Mouse (Mus musculus) midbrain, postnatal 0 days (tissue): Measurements from ENCODE around the gene Taf10. TPM values are rescaled to one million over a fixed set of nuclear protein-coding genes. Genes with fewer than 3 reads are reported as not detected.

Experiments used
- ATAC-seq: fragments of 200-750 bp; cut with Nextera tagmentation; 2 replicates; pipeline ENCODE4 v1.8.0; 2017; ENCODE audit warnings: moderate number of reproducible peaks, mild to moderate bottlenecking, moderate TSS enrichment, moderate library complexity; ENCODE audit not compliant: low FRiP score
- DNase-seq: peaks from one replicate; pipeline ENCODE4 v3.0.0-alpha.2; 2015; ENCODE audit warnings: low spot score
- H3K27ac ChIP-seq: fragments of 300-500 bp; sonication (generic); 2 replicates; pipeline ENCODE4 v1.5.1; 2014; ENCODE audit warnings: low read depth, mild to moderate bottlenecking, low read length, mixed read lengths
- H3K27me3 ChIP-seq: fragments of 300-500 bp; sonication (generic); 2 replicates; pipeline ENCODE4 v1.6.1; 2014; ENCODE audit warnings: low read length, control low read depth, mixed read lengths; ENCODE audit not compliant: insufficient read depth
- H3K36me3 ChIP-seq: fragments of 300-500 bp; sonication (generic); 2 replicates; pipeline ENCODE4 v1.6.1; 2014; ENCODE audit warnings: low read length, control low read depth, mixed read lengths; ENCODE audit not compliant: insufficient read depth
- H3K4me1 ChIP-seq: fragments of 300-500 bp; sonication (generic); 2 replicates; pipeline ENCODE4 v1.6.1; 2014; ENCODE audit warnings: mild to moderate bottlenecking, control low read depth, antibody characterized with exemption, low read length, mixed read lengths; ENCODE audit not compliant: insufficient read depth
- H3K4me2 ChIP-seq: fragments of 300-500 bp; sonication (generic); 2 replicates; pipeline ENCODE4 v1.6.1; 2014; ENCODE audit warnings: low read depth, mild to moderate bottlenecking, low read length, mixed read lengths; ENCODE audit not compliant: poor library complexity, severe bottlenecking
- H3K4me3 ChIP-seq: fragments of 300-500 bp; sonication (generic); 2 replicates; pipeline ENCODE4 v1.5.1; 2014; ENCODE audit warnings: low read depth, mild to moderate bottlenecking, low read length, moderate library complexity
- H3K9ac ChIP-seq: fragments of 300-500 bp; sonication (generic); replicated peaks from 2 replicates; pipeline ENCODE4 v1.6.1; 2014; ENCODE audit warnings: mild to moderate bottlenecking, low read length, moderate library complexity, mixed read lengths; ENCODE audit not compliant: poor library complexity, severe bottlenecking
- H3K9me3 ChIP-seq: fragments of 300-500 bp; sonication (generic); 2 replicates; pipeline ENCODE4 v1.6.1; 2016; ENCODE audit warnings: low read length, control low read depth
- CTCF ChIP-seq: IDR thresholded peaks from 2 replicates; pipeline ENCODE4 v1.5.1; 2016; ENCODE audit warnings: antibody characterized with exemption, mild to moderate bottlenecking
- WGBS: fragments of 180-500 bp; shearing (Covaris S2); extraction: QIAGEN DNeasy Blood & Tissue Kit; methylation state at CpG from one replicate; pipeline ENCODE4 v1.1.7; 2014; 5-methylcytosine and 5-hydroxymethylcytosine counted together
- polyA plus RNA-seq: library from polyadenylated mRNA; unstranded; fragments of >200 nt; fragmentation: Nextera tagmentation; extraction: Ambion mirVana; gene quantifications from 2 replicates; pipeline ENCODE4 v1.2.1, GENCODE M21; 2015
- total RNA-seq: library from RNA; depleted of rRNA; stranded (reverse); fragments of >200 nt; gene quantifications from 2 replicates; pipeline ENCODE4 v1.2.3, GENCODE M21; 2014

The Taf10 gene
- total and polyA plus RNA-seq, 2 experiments from 2014 or later: 65.7 to 91.2 TPM

DNA sequence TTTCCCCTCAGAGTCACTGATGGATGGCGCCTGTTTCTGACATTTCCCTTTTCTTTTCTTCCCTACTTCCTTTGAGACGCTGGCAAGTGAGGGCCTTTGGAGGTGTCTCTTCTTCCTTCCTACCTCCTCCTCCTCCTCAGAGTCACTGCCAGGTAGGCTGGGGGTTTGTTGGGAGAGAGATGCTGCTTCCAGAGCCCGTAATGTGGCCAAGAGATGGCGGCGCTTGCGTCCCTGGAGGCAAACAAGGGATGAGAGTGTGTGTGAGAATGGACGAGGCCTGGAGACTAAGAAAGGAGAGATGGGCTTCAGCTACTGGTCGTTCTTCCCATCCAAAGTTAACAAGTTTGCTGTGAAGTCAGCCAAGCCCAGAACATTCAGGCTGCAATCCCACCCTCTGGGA lies 9.3 kb downstream of the Taf10 start:
- H3K4me2 ChIP-seq: no peak overlapping the region
- no peaks in the 10 kb centered on the region for H3K27me3 ChIP-seq
- no peak for DNase-seq
- no peak overlapping the region for H3K9ac ChIP-seq
- peaks cover 6% of the 10 kb centered on the region; the same call in 1 of the 2 replicates for H3K4me1 ChIP-seq
- no peak for ATAC-seq
- TF ChIP-seq CTCF: no peak
- H3K9me3 ChIP-seq: no peaks in the 10 kb centered on the region
- 91% methylated on average over 8 of the region's 8 CpGs for WGBS
- peaks cover 20% of the 10 kb centered on the region for H3K36me3 ChIP-seq
- H3K27ac ChIP-seq: no peak overlapping the region
- H3K4me3 ChIP-seq: no peak overlapping the region

DNA sequence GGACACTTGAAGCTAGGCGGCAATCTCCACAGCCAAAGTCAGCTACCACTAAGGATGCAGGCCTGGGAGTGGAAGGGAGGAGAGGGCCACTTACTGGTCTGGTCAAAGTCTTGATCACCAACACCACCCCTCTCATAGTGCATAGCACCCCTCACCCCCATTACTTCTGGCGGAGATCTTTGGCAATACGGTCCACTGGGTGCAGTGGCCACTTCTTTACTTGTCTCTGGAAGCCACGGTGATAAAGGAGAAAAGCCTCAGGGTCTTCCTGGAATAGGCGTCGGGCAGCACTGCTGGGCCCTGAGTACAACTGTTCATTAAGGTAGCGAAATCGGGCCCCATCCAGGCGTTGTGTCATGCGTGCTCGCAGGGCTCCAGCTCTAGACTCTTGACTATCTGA lies 10.3 kb downstream of the Taf10 start:
- TF ChIP-seq CTCF: no peak
- DNase-seq: no peak
- no peak overlapping the region for H3K9ac ChIP-seq
- H3K27me3 ChIP-seq: no peaks in the 10 kb centered on the region
- no peak overlapping the region for H3K27ac ChIP-seq
- ATAC-seq: no peak
- WGBS: 95% methylated on average over 11 of the region's 11 CpGs
- no peak overlapping the region for H3K4me2 ChIP-seq
- H3K4me3 ChIP-seq: no peak overlapping the region
- peaks cover 6% of the 10 kb centered on the region; the same call in 1 of the 2 replicates for H3K4me1 ChIP-seq
- no peaks in the 10 kb centered on the region for H3K9me3 ChIP-seq
- H3K36me3 ChIP-seq: peaks cover 20% of the 10 kb centered on the region

DNA sequence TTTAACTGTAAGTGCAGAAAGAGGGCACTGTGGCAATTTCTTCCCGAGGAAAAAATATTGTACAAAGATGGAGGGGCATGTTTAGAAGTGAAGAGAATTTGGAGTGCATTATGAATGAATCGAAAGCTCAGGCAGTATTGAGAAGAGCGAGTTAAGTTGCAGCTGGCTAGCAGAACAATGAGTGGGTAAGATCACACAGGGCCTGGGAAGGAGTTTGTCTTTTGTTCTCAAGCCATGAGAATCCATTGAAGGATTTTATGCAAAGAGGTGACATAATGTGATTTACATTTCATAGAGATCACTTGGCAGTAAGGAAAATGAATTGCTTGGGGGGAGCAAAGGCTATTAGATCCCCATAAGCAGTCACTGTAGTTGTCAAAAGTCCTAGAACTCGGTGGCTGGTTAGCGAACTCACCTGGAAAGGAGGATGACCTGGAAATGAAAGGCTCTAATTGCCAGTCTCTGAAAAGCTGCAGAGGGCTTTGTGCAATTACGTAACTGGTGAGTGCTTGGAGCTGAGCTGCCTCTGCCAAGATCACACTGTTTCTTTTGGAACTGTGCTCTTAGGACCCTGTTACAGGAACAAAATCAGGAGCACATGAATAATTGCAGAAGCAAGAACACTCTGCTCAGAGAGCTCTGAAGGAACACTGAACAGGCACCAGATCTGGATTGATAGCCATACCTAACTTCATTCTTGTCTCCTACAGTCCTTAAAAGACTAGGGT lies 15.3 kb downstream of the Taf10 start:
- Histone ChIP-seq H3K4me3 (no peak overlapping the region), H3K27me3 (no peaks in the 10 kb centered on the region), H3K9me3 (no peaks in the 10 kb centered on the region), H3K4me1 (no peaks in the 10 kb centered on the region), H3K36me3 (peaks cover 14% of the 10 kb centered on the region), H3K27ac (peak overlapping the region; percentile 14; the same call in 1 of the 2 replicates), H3K9ac (no peak overlapping the region; the same call in 1 of the 2 replicates), H3K4me2 (no peak overlapping the region)
- WGBS: 28% methylated on average over 6 of the region's 6 CpGs
- ATAC-seq (no peak), DNase-seq (peak; percentile 40)
- TF ChIP-seq CTCF: peak; percentile 39; the same call in 1 of the 2 replicates

DNA sequence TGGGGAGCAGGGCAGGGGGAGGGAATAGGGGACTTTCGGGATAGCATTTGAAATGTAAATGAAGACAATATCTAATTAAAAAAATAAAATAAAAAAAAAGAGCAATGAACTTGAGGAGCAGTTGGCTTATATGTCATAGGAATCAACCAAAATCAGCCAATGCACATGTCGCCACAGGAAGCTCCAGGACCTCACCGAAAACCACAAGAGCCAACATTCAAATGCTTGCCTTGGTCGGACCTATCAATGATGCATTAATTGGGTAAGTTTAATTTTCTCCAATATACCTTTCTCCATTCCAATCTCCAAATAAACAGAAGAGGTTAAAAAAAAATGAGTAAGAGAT lies 17.2 kb downstream of the Taf10 start:
- no peak for TF ChIP-seq CTCF
- 89% methylated on average over 4 of the region's 4 CpGs for WGBS
- H3K4me1 ChIP-seq: no peaks in the 10 kb centered on the region
- H3K36me3 ChIP-seq: no peaks in the 10 kb centered on the region
- DNase-seq: no peak
- no peak overlapping the region for H3K9ac ChIP-seq
- no peak overlapping the region for H3K4me2 ChIP-seq
- no peaks in the 10 kb centered on the region for H3K27me3 ChIP-seq
- ATAC-seq: no peak
- no peaks in the 10 kb centered on the region for H3K9me3 ChIP-seq
- no peak overlapping the region for H3K4me3 ChIP-seq
- no peak overlapping the region; the same call in 1 of the 2 replicates for H3K27ac ChIP-seq

DNA sequence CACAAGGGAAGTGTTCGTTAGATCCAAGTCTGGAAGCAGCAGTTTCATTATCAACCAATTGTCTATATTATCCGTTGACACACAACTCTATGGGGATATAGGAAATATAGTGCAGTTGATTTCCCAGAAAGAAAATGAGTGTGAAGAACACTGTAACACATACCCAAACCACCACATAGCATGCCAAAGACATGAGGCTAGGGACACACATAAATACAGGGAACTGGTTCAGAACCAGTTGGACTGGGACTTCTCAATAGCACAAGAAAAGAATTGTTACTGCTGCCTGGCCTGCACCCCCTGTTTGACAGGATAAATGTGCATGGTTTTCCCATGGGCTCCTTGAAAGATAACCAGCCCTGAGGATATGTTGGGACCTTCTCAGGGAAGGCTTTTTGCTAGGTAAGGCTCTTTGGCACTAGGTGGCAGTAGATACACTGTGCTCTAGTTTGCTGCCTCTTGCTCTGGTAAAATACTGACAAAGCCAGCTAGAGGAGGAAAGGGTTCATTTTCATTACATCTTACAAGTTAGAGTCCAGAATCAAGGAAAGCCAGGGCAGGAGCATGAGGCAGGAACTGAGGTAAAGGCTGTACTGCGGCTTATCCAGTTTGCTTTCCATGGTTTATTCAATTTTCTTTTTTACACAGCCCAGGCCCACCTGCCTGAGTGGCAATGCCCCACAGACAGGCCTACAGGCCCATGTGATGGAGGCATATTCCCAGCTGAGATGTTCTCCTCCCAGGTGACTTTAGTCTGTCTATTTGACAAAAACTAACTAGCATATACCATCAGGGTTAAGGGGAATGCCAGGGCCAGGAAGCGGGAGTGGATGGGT lies 17.8 kb downstream of the Taf10 start:
- no peak overlapping the region for H3K9ac ChIP-seq
- 81% methylated on average over 4 of the region's 4 CpGs for WGBS
- H3K27ac ChIP-seq: no peak overlapping the region; the same call in 1 of the 2 replicates
- H3K27me3 ChIP-seq: no peaks in the 10 kb centered on the region
- no peaks in the 10 kb centered on the region for H3K4me1 ChIP-seq
- peak; percentile 93 for TF ChIP-seq CTCF
- DNase-seq: peak; percentile 86
- H3K36me3 ChIP-seq: no peaks in the 10 kb centered on the region
- no peak overlapping the region for H3K4me3 ChIP-seq
- no peak overlapping the region for H3K4me2 ChIP-seq
- peak; percentile 80 for ATAC-seq
- H3K9me3 ChIP-seq: no peaks in the 10 kb centered on the region

DNA sequence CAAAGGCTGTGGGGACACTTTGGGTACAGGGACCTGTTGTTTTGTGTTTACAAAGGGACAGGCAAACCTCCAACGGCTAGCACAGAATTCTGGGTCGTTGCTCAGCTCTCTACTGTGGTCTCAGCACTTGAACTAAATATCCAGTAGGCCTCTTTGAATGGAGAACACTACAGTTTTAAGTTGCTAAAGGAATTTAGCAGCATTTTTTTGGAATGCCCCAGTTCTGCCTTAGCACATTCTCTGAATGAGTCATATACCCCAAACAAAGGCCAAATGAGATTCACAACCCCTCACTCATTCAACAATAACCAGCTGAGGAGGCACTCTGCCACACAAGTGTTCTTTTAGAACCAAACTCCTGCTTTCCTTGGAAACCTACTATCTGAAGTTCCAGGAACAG lies 22.2 kb downstream of the Taf10 start:
- Histone ChIP-seq H3K27ac (no peak overlapping the region), H3K4me2 (no peak overlapping the region), H3K9ac (no peak overlapping the region), H3K27me3 (no peaks in the 10 kb centered on the region), H3K4me1 (no peaks in the 10 kb centered on the region), H3K36me3 (0 out of 2 replicates have a peak, but pooled peaks cover 4% of the 10 kb centered on the region), H3K4me3 (no peak overlapping the region), H3K9me3 (no peaks in the 10 kb centered on the region)
- ATAC-seq (no peak), DNase-seq (no peak)
- 76% methylated on average over 2 of the region's 2 CpGs for WGBS
- no peak for TF ChIP-seq CTCF
